Mouse (Mus musculus) neutrophil, adult 5-6 weeks (primary cell): ENCODE data around the gene Dpy19l1. TPM values are rescaled to one million over a fixed set of nuclear protein-coding genes. Genes with fewer than 3 reads are reported as not detected.

Experiments used
- ATAC-seq: fragments of 151-379, 151-347 bp; 2 replicates; pipeline ENCODE4 v1.8.0; 2017; ENCODE audit warnings: mild to moderate bottlenecking, moderate TSS enrichment; ENCODE audit not compliant: insufficient number of reproducible peaks, poor library complexity, low FRiP score, severe bottlenecking; ENCODE audit errors: extremely low read depth
- total RNA-seq: library from RNA; stranded (forward); fragments of 200-1000 nt; gene quantifications from 2 replicates; pipeline ENCODE4 v1.2.3, GENCODE M21; 2017

Gene Dpy19l1
- total RNA-seq, 1 experiment from 2014 or later, result 12.7 TPM

DNA sequence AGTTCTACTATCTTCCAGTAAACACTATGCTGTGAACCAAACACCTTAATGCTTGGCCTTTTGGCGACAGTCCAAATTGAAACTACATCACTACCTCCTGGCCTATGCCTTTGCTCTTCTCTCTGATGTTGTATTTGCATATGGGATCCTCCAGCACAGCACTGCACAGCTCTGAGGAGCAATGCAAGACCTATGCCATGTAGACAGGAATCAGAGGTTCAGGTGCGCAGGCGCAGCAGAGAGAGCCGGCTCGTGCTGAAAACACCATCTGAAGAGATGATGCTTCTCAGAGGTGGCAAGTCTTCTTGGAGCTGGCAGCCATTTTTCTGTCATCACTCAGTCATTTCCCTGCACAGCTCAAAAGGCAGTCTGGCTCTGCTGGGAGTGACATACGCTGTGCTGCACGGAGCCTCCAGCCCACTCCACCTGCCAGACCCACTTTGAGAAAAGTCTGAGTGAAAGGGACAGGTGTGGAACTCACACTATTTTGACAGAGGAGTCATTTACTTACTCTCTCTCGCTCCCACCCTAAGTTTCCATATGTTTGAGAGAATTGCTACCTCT lies 112.1 kb downstream of the Dpy19l1 start:
- no peak for ATAC-seq

DNA sequence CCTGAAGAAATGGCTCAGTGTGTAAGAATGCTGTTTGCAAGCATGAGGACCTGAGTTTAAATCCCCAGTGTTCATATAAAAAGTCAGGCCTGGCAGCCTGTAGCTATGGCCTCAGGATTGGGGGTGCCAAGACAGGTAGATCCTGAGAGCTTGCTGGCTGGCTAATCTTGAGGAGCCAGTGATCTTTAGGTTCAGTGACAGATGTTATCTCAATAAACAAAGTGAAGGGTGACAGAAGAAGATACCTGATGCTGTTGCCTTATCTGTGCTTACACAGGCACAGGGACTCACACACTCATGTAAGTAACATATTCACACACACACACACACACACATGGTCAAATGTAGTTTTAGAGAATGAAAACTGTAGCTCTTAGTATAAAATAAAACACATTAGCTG lies 115.7 kb downstream of the Dpy19l1 start:
- no peak for ATAC-seq

DNA sequence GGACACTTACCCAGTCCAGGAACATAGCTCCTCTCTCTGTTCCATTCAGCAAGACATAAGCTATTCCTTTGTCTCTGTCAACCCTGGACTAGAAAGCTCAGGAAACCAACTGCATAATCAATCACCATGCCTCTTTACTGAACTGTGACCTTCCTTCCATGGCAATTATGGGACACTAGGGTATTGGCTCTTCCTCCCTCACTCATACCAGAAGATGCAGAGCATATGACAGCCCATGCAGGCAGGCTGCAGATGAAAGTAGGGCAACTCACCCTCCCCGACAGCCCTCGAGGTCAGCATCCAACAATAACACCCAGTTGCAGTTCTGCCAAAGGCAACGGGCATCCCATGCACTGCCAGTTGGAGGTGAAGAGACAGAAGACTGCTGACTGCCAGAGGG lies 123.6 kb downstream of the Dpy19l1 start:
- no peak for ATAC-seq

DNA sequence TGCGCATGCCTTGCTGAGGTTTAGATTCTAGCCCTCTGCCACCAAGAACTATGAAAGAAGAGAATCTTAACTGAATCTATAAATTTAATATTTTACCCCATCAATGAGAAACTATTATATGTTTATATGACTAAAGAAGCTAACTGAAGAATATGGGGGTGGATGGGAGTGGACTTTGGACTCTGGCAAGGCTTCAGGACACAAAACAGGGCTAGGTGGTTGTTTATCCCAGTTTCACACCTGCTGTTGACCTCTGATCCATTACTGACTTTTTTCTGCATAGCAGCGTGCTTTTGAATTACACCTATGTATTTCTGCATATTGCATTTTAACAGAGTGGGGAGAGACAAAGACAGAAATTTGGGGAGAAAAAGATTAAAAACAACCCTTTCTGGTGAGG lies 124.1 kb downstream of the Dpy19l1 start:
- no peak for ATAC-seq

Other genes with a start within 250 kb of the Dpy19l1 start
- gene Cypt4, start 122.1 kb upstream of the Dpy19l1 start, total RNA-seq, result not detected in 2 replicates
- gene Dpy19l2, start 193.2 kb upstream of the Dpy19l1 start, total RNA-seq, result not detected in 2 replicates